Mouse (Mus musculus): ENCODE results near the gene Kazn.

Kazn gene

DNA sequence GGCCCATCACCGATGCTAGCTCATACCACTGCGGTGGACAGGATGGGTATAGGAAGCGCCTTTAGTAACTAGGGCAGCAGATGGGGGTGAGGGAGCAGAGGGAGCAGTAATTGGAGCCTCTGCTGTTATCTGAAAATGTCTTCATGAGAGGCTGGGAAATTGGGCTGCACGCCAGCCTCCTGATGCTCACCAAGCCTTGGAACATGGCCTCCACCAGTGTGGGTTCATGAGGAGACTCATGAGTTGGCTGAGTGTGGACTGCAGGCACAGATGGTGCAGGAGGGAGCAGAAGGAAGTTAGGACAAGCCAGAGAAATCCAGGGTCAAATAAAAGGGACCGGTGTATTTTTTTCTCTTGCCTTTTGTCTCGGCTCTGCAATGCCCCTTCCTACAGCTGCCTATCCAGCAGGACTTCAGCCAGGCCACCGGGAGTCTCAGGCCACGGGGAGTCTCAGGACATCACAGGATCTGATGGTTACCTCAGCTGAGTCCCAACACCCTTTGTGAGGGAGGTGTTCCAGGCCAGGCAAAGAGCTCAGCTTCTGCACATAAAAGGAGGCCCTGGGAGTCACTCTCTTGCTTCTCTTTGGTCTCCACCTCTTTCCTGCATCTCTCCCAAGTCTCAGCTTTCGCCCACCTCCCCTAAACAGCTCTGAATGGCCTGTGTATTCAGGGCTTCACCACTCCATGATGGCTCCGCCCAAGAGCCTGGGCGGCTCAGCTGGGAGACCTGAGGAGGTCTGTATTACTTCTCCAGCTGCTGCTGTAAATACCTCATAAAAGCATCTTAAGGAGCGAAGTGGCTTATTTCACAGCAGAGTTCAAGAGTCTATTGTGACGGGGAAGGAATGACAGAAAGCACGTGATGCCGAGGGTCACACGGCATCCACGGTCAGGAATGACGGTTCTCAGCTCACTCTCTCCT, 178.5 kb downstream of the Kazn start:
- DNase-seq (ENCODE audit: low read depth in 1 of 2, low spot score in 2 of 2), result no peak

DNA sequence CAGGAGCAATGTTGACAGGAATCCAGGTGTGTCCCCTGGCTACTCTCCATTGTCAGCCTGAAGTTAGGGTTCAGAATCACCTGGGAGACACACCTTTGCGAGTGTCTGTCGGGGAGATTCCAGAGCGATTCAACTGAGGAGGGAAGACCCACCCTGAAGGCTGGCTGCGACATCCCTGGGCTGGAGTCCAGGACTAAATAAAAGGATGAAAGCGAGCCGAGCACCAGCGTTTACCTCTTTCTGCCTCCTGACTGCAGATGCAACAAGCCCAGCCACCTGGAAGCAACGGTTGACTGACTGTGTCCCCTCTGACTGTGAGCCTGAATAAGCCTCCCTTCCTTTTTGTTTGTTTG, 179.4 kb downstream of the Kazn start:
- DNase-seq (ENCODE audit: low read depth in 1 of 2, low spot score in 2 of 2), result no peak

DNA sequence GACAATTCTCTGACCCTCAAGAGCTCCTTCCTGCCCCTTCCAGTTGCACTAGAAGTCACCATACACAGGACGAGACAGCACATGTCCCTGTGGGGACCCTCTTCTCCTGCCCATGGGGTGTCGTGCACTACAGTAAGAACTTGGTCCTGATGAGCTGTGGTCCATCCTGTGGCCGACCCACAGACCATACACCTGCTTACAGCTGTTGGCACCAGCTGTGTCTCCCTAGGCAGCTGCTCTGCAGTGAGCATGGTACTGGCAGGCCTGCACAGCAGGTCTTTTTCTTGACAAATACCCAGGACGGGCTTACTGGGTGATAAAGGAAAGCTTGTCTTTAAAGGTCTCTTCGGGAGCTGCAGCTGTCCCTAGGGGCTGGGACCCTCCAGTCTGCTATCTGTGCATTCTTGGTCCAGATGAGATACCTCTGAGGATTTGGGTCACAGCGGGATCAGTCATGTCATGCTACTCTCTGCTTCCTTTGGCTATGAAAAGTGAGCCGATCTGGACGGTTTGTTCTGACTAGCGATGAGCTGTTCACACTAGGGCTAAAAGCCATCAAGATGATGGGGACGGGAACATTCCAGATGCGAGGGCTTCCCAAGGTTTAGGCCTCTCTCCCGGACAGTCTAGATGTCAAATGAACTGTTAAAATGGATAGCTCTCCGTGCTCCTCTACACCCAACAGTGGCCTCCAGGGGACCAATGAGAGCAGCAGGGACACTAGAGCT, 179.9 kb downstream of the Kazn start:
- no peak for DNase-seq (ENCODE audit: low read depth in 1 of 2, low spot score in 2 of 2)

DNA sequence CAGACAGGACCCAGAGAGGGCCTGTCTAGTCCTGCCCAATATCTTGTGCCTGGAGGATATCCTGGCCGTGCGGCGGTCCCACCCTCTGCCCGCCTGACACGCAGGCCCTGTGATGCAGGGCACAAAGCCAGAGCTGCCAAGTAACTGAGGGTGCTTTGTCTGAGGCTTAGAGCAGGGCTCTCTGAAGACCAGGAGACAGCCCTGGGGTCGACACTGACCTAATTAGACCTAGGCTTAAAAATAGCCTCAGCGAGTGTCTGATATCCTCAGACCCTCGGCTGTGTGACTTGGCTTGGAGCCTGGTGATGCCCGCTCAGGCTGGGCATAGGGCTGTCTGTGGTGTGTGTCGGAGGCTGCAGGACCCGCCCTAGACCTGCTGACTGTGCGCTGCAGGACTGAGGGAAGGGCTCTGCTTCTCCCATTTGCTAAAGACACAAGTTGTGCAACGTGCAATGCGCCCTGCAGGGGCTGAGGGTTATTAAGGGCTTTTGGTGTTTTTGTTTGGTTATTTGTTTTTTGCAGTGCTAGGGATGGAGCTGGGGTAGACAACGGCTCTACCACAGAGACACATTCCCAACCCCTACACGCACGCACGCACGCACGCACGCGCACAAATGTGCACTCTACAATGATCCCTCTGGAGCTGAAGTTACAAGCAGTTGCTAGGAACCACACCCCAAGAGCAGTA, 181.5 kb downstream of the Kazn start:
- no peak for DNase-seq (ENCODE audit: low read depth in 1 of 2, low spot score in 2 of 2)

DNA sequence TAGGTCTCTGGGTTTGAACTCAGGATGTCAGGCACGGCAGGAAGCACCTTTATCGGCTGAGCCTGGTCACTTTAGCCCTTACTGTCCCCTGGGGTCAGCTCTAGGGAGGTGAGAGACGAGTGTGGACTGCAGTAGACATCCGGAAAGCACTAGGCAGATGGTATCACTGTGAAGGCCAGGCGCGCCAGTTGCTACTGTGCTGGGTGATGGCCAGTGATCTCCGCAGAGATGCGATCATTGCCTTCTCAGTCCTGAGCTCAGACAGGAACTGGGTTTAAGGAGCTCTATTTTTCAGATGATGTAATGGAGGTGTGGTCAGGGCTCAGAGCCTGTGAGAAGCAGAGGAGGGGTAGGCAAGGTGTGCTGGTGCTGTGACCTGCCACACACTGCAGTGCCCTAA, 183.6 kb downstream of the Kazn start:
- no peak for DNase-seq (ENCODE audit: low read depth in 1 of 2, low spot score in 2 of 2)

DNA sequence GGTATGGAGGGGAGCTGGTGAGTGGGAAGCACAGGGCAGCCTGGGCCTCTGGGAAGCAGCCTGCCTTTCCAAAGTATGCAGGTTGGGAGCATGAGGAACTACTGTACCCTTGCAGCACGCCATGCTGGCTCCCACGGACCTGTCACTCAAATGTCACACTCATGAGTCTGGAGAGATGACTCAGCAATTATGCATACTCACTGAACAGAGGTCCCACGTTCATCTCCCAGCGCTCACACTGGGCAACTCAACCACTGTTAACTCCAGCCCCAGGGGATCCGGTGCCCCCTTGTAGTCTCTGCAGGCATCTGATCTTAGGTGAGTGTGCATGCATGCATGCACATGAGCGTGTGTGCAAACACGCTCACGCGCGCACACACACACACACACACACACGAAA, 184.6 kb downstream of the Kazn start:
- no peak for DNase-seq (ENCODE audit: low read depth in 1 of 2, low spot score in 2 of 2)

DNA sequence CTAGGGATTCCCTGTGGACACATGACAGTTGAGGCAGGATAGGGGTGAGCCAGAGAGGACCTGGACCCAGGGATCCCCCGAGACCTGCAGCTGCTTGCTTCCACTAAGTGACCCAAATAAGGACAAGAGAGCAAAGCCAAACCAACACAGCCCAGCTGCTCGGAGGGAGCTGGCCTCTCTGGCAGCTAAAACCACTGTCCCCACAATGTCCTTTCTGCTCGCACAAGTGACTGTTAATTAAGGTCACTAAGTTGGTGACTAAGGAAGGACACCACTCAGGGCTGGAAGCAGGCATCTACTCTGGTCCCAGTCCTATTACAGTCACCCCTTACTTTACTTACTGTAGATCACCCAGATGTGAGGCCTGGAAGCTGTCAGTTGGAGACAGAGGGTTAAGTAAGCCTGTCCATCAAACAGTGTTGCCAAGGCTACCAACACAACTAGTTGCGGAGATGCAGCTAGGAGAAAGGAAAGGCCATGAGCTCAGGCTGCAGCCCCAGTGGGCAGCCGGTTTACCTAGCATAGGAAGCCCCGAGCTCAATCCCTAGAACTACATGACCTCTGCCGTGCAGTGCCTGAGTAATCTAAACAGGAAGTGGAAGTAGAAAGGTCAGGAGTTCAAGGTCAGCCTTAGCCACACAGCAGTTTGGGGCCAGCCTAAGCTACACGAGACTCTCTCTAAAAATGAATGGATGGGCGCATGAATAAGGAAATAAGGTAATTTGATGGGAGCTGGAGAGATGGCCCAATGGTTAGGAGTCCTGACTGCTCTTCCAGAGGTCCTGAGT, 185.3 kb downstream of the Kazn start:
- no peak for DNase-seq (ENCODE audit: low read depth in 1 of 2, low spot score in 2 of 2)

DNA sequence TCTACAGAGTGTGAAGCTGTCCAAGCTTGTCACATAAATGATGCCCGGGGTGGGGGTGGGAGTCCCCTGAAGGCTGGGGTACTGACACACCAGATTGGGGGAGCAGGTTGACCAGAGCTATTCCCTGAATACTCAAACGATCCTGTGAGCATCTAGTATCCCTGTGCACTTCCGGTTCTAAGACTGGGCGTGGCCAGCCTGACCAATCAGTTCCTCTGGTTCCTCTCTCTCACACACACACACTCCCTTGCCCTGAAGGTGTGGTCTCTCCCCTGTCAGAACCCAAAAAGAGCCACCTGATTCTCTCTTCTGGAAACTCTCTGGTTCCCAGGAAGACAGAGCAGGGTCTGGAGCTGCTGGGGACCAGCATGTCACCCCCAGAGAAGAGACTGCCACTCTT, 185.9 kb downstream of the Kazn start:
- no peak for DNase-seq (ENCODE audit: low read depth in 1 of 2, low spot score in 2 of 2)

DNA sequence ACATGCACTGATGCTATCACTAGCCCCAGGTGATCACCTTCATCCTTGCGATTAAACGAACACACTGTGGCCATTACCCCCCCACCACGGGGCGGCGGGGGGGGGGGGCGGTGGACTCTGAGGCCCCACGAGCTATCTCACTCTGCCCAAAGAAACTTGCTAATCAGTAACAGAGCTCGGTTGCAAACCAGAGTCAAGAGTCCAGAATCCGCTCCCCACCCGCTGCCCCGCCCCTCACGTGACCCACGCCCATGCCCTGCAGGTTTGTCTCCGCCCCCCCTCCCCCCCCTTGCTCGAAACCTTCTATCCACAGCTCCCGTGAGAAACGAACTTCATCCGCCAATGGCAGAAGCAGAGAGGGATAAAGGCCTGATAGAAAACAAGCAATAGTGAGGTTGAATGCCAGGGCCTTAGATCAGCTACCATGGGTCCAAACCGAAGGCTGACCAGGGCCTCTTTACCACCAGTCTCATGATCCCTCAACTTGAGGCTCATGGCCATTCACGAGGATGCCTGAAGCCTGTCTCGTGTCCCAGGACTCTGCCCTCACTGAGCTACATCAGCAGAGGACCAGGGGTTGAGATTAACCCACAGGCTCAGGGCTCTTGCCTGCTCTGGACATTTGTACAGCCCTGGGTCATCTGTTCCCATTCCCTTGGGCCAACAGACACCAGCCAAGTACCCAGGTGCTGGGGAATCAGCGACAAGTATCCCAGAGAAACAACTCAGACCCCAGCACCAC, 186.6 kb downstream of the Kazn start:
- DNase-seq (ENCODE audit: low read depth in 1 of 2, low spot score in 2 of 2), result no peak

All from monocyte, adult 2 months (primary cell).